Mouse (Mus musculus) adrenal gland, postnatal 10 days (tissue): ENCODE results near the gene Klhdc7a. TPM values are rescaled to one million over a fixed set of nuclear protein-coding genes. Genes with fewer than 3 reads are reported as not detected.
A peak's percentile ranks its signal among the peaks of the same experiment; 100 is the strongest.

Experiments
- DNase-seq: peaks from one replicate; pipeline ENCODE4 v3.0.0; 2021; ENCODE audit warnings: mixed read lengths
- microRNA-seq: library from miRNA; unstranded; fragments of <30 nt; microRNA quantifications from one replicate; pipeline ENCODE4 v1.2.0, GENCODE M21; 2021
- total RNA-seq, 2 experiments: library from RNA; stranded (reverse); gene quantifications; 2 replicates each; pipeline ENCODE4 v1.2.3; 2021

Gene Klhdc7a
- total RNA-seq, 2 experiments from 2014 or later = 23.0 to 36.0 TPM

DNA sequence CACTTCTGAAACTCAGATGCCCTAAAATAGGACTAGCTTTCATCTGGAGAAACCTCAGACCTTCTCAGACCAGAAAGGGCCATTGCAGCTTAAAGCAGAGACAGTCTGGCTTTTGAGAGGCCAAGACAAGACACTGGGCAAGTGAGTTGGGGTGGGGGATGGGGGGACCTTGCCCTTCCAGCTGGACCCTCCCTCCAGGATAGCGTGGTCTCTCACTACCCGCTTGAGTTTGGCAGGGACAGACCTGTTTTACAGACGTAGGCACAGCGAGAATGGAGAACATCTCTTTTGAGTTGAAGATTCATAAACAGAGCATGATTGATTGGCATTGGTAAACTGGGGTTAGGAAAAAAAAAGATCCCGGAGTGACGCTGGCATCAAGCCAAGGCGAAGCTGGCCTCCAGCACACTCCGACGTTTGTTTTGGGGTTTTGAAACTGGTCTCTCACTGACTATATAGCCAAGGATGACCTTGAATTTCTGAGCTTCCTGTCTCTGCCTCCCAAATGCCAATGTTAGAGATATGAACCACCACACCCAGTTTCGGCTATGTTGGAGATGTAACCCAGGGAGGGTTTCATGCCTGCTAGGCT lies 7.0 kb downstream of the Klhdc7a start:
- DNase-seq = no peak

DNA sequence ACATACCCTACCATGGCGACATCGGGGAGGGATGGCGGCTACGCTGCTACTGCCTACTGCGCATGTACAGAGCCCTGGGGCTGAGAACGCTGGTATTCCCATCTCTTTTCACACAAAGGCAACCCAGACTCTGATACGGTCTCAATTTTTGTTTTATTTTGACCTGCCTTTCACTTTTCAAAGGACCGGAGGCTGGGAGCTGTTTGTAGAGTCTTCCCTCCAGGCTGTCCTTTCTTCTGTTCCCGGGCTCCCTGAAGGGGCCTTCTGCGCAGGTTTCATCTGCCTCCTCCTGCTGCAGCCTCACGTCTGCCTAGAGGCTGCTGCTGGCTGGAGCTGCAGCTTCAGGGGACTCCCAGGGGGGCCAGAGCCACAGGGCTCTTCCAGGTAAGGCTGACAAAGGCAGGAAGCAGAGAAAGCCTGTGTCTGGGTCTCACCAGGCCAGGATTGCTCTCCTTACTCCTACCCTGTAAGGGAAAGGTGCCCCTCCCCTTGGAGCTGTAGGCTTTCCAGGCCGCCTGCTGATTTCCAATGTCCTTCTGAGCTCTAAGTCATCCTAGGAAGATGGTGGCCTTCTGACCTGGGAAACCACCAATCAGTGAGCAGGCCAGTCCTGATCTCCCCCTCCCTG lies 7.6 kb downstream of the Klhdc7a start:
- DNase-seq = peak; percentile 8

DNA sequence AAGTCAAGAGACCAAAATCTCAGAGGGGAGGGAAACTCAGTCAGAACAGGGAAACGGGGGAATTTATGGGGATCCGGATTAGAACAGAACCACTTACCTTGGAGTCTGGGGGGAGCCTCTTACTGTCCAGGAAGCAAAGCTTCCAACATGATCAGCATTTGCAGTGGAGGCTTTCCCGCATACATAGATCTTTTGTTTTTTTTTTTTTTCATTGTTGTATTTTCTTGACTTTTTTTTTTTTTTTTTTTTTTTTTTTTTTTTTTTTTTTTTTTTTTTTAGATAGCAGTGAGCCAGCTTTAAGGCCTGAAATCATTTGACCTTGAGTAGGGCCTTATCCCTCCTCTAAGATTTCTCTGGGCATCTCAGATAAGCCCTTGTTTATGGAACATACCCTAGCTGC lies 8.6 kb downstream of the Klhdc7a start:
- no peak for DNase-seq

DNA sequence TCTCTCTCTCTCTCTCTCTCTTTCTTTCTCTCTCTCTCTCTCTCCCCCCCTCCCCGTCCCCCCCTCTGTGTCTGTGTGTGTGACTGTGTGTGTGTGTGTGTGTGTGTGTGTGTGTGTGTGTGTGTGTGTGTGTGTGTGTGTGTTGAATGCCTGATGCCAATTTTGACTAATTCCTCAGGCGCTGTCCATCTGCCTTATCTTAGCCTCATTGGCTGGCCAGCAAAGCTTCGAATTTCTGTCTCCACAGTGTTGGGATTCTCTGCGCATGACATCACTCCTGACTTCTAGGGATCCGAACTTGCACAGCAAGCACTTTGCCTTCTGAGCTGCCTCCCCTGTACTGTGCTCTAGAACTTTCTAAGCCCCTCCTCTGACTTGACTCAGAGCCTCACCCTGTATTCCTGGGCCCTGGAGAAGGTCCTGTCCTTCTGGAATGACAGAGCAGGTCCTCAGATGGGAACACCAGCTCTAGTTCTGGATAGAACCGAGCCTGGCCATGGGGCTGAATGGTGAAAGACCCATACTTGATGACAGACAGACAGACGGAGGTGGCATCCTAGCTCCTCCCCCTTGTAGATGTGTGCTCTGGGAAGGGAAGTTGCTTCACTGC lies 16.8 kb downstream of the Klhdc7a start:
- DNase-seq = no peak

DNA sequence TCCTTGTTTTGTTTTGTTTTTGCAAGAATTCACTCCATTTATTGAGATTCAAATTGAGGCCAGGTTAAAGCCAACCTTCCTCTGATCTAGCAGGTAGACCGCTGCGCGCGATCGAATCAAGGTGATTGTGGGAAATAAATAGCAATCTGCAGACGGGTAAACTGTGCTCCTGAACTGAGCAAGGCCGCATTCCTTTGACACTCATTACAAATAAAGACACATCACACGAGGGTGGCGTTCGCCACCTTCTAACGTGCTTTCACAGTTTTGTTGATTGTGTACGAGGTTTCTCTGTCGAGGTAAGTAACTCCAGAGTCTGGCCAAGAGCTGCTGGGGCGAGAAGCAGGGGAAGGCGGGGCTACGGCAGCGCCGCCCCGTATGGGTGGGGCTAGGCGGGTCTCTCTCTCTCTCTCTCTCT lies 17.4 kb downstream of the Klhdc7a start:
- DNase-seq = peak; percentile 67

DNA sequence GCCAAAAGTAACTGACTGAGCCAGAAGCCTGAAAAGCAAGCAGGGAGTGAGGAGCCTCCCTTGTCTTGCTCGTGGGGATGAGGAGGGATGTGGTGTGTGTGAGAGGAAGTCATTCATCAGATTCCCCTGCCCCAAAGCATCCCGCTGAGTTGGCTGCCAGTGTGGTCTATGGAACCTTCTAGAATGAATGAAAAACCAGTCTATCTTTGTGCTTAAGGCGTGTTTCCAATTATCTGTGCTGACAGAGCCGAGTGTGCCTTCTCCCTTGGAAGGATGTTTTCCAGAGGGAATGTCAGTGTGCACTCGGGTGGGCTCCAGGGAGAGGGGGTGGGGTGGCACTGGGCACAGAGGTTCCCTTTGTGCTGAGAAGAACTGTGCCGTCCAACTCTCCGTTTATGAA lies 19.2 kb downstream of the Klhdc7a start:
- no peak for DNase-seq

DNA sequence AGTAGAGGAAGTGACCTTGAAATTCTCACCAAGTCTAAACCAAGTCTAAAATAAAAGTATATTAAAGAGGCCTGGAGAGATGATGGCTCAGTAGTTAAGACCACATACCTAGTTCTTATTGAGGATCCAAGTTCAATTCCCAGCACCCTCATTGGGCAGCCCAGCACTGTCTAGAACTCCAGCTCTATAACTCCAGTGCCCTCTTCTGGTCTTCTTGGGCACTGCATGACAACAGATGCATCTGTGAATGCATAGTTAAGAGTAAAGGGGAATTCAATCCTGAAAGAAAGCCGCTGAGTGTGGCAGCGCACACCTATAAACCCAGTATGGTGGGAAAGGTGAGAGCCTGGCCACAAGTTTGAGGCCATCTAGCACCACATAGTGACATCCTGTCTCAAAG lies 20.5 kb downstream of the Klhdc7a start:
- DNase-seq = no peak

DNA sequence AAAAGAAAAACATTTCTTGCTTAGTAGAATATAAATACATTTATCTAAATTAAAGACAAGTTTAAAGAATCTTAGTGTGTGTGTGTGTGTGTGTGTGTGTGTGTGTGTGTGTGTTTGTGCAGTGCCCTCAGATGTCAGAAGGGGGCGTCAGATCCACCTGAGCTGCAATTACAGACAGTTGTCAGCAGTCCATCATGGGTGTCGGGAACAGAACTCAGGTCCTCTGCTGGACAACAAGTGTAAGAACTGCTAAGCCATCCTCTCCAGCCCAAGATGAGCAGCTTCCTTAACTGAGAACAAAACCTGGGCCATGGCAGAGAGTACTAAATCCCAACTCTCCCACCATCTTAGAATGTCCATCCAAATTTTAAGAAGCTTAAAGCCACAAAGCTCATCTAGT lies 26.0 kb downstream of the Klhdc7a start:
- DNase-seq = no peak

DNA sequence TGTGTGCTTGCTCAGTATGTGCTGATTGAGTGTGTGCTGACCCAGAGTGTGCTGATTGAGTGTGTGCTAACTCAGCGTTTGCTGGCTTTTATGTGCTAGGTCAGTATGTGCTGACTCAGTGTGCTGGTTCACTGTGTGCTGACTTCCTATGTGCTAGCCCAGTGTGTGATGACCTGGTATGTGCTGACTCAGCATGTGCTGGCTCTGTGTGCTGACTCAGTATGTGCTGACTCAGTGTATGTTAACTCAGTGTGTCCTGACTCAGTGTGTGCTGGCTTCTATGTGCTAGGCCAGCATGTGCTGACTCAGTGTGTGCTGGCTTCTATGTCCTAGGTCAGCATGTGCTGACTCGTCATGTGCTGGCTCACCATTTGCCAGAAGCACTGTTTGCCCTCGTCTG lies 32.3 kb downstream of the Klhdc7a start:
- DNase-seq = no peak

DNA sequence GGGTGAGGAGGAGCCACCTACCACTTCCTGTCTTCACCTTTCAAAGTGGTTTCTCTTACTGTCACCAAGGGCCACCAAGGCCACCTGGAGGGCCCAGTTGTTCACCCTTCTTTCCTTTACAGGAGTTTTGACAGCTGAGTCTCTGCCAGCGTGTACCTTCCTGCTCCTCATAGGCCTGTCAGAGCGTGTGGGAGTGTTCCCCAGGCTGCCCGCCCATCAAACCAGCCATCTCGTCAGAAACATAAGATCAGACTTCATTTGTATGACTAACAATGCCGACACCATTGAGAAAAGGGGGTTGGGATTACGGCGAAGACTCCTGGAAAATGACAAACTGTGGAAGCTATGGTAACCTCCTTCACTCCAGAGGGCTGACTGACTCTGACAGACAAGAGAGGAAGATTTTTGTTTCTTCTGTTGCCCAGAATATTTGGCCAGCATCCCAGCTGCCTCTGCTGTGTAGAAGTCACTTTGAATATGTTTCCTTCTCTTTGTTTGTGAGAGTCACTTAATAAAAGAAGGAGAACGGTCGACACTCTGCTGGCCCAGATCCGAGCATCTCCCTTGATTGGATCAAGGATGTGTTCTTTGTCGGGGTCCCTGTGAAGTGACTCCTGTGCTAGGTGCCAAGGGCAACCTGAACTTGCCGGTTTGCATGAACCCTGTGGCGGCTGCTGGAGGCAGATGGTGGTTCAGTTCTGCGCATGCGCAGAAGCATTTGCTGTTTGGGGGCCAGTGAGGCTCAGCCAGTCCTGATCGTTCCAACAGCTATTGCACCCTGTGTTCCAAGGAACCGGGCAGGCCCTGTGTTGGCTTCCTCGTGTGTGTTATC lies 34.6 kb downstream of the Klhdc7a start:
- DNase-seq = peak; percentile 57

DNA sequence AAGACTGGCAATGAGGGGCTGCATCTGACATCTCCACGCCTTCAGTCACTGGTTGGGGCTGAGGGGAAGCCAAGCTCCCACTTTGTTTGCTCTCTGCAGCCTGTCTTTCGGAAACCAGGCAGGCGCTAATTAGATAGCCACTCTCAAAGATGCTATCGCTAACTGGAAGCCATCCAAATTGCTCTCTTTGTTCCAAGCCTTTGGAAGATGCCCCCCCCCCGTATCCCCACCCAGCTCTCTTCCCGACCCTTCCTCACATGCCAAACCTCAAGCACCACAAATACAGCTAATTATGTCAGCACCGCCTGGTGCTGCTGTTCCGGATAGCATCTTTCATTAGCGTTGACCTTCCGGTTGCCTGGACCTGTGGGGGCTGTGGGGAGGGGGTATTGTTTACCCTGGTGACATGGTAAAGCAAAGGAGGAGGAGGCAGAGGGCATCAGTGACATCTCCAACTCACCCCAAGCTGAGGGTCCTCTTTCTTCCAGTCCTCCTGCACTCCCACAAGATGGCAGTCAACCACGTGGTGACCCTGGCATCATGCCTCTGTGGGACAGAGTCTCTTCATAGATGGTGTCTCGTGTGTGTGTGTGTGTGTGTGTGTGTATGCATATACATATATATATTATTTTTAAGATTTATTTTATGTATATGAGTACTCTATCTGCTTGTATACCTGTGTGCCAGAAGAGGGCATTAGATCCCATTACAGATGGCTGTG lies 35.9 kb downstream of the Klhdc7a start:
- no peak for DNase-seq

DNA sequence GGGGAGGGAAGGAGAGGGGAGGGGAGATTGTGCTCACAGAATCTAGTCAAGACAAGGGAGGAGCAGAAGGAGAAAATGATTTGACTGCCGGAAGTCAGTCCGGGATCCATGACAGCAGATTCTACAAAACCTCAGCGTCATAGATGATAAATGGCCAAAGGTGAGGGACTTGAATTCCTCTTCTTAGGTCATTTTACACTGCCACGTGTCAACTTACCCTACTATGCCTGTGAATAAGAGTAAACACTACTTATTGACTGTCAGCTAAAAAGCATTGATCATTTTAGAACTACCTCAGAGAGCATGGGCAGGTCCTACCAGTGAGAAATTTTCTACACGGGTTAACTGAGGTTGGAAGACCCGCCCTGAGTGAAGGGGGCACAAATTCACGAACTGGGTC lies 36.9 kb downstream of the Klhdc7a start:
- no peak for DNase-seq

DNA sequence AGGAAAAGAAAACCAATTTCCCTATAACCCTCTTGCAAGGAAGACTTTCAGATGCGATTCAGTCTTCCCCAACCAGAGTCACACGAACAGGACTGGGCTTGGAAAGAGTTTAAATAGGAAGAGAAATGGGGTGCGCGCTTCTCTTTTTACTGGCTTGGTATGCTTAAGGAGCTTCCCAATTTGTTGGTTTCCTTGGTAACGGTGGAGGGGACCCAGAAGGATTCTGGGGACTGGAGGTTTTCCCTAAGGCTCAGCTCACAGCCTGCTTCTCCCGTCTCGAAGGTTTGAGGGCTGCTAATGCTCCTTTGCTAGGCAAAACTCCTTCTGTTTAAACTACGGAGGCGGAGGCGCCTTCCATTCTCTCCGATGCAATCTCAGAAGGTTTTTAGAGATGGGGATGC lies 41.7 kb downstream of the Klhdc7a start:
- DNase-seq = no peak

DNA sequence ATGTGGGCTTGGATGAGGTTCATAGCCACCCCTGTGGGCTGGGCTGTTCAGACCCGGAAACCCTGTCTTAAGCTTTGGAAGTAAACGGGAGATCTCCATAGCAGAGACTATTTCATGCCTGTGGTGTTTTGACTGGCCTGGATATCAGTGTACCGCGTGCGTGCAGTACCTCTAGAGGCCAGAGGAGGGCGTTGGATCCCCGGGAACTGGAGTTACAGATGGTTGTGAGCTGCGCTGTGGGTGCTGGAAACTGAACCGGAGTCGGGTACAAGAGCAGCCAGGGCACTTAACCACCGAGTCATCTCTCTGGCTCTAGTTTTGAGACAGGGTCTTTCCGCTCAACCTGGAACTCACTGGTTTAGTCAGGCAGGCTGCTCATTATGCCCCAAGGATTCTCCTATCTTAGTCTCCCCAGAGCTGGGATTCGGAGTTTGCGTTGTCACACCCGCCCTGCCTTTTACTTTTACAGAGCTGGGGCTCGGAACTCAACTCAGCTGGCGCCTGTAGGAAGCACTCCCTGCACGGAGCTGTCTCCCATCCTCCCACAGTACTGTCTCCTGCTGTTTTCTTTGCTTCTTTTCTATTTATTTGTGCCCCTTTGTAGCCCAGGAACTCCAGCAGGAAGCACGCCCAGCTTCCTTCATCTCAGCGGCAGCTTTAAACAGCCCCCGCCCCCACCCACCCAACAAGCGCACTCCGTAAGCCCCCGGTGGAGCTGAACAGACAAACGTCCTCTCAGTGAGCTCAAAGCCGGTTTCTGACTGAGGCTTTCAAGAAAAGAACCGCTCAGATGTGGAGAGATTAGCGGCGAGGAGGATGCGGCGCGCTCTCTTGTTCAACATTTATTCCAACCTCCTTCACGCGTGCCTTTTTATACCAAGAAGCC lies 42.3 kb downstream of the Klhdc7a start:
- no peak for DNase-seq

DNA sequence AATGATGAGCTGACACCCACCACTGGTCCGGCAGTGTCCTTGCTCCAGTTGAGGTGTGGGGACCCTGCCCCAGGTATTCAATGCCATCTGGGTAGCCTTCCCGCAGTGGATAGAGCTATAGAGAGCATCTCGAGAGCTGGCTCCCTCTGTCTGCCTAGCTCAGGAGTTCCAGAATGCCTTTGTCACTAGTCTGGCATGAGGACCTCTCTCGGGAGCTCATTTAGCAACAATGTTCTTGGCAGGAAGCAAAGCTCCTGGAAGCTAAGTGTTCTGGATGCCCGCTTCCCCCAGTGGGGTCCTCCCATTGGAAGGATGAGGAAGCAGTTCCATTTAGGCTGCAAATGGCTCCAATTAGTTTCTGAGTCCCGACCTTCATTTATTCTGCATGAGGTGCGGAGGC lies 51.1 kb downstream of the Klhdc7a start:
- peak; percentile 66 for DNase-seq

Small RNA genes lying within 50 kb of the gene (microRNA-seq; reads per million reads assigned to microRNA genes)
- not detected for gene Mir2139

Other genes starting within 250 kb of the Klhdc7a start
- gene Pax7, start 134.5 kb downstream of the Klhdc7a start, total RNA-seq = under 1 TPM; 0.15 to 0.64 TPM